Mouse (Mus musculus): ENCODE measurements at regions not wholly inside any gene's neighbourhood (a gene's known extent, or its start where the extent isn't known, plus 50 kb on each side); places are given as distances from the start of the nearest gene placed in this dataset.

GRCm38 (mm10) chr16:21060211-21060610 is 93.6 kb downstream of the Teddm3 start:
- no peak for TF ChIP-seq CTCF (IDR thresholded peaks at IDR 0.05; ENCODE audit: low read depth)
- no peak for TF ChIP-seq EP300 (IDR thresholded peaks at IDR 0.05; ENCODE audit: low read depth)

Data from heart, postnatal 0 days (tissue).